Mouse (Mus musculus) megakaryocyte, embryonic 14.5 days (primary cell): ENCODE results near the gene Soat2.

Experiments used
- FLI1 ChIP-seq: IDR thresholded peaks from 2 replicates; pipeline ENCODE4 v1.6.1; 2012; ENCODE audit warnings: low read length, inconsistent platforms, mixed read lengths
- GATA1 ChIP-seq: IDR thresholded peaks from 3 replicates; pipeline ENCODE4 v1.6.1; 2012; ENCODE audit warnings: mixed read lengths, low read length, inconsistent platforms, borderline replicate concordance

DNA sequence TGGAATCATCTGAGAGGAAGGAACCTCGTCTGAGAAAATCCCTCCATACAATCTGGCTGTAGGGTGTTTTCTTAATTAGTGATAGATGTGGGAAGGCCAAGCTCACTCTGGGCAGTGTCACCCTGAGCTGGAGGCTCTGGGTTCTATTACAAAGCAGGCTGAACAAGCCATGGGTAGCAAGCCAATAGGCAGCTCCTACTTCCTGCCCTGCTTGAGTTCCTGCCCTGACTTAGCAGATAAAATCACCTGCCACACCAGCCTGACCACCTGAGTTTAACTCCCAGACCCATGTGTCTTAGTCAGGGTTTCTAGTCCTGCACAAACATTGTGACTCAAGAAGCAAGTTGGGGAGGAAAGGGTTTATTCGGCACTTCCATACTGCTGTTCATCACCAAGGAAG, 18.7 kb downstream of the Soat2 start:
- TF ChIP-seq GATA1, result no peak
- no peak for TF ChIP-seq FLI1
